Mouse (Mus musculus): ENCODE measurements around the gene Pde4c. TPM values are rescaled to one million over a fixed set of nuclear protein-coding genes. Genes with fewer than 3 reads are reported as not detected.

The Pde4c gene
- polyA plus RNA-seq, 1 experiment from 2014 or later, result 0.08 TPM

DNA sequence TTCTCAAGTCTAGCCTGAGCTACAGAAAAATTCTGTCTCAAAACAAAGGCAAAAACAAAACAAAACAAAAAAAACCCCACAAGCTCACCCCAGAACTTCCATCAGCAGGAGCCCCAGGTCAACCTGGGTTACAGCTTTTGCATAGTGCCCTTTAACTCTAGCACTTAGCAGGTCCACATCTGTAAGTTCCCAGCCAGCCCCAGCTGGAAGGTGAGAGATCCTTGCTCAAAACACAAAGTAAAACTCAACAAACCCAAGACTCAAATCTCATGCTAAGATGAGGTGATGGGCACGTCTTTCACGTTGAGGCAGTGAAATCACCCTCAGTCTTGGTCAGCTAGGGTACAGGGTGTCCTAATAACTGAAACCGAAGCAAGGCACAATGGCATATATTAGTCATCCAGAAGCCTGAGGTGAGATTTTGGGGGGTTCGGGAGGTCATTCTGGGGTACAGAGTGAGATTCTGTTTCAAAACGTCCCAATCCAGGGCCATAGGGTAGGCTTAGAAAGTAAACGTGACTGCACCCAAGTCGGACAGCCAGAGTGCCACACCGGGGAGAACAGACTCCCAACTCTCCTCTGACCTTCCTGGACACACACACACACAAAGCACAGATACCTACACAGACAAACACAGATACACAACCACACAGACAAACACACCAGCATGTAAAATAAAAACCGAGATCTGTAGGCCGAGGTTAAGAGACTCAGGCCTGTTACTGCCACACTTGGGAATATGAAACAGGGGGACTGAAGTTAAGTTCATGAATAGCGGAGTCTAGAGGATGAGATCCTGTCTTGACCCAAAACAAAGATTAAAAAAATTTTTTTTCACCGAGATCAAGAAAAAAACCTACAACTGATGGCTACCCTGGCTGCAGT is 25.9 kb upstream of the Pde4c start:
- Histone ChIP-seq H3K4me1 (ENCODE audit: control insufficient read depth in 2 of 2, insufficient read depth in 2 of 2, low read length in 2 of 2) (peaks cover 34 to 51% of the 10 kb centered on the region in 2 experiments), H3K9me3 (ENCODE audit: control insufficient read depth, low read length) (no peaks in the 10 kb centered on the region), H3K27me3 (ENCODE audit: control insufficient read depth, insufficient read depth, low read length) (no peaks in the 10 kb centered on the region), H3K27ac (replicated peaks in 1 of 2; ENCODE audit: control insufficient read depth in 1 of 2, insufficient read depth in 1 of 2, low read depth in 2 of 2, low read length in 2 of 2) (peak overlapping the region; percentile 99 to 100), H3K9ac (ENCODE audit: low read length) (peak overlapping the region; percentile 76), H3K4me3 (ENCODE audit: control insufficient read depth in 1 of 2, insufficient read depth in 1 of 2, low read depth in 1 of 2, low read length in 2 of 2) (peak overlapping the region; percentile 75 to 77), H3K4me2 (ENCODE audit: low read length) (peak overlapping the region; percentile 85), H3K36me3 (ENCODE audit: control insufficient read depth, insufficient read depth, low read length) (peaks cover 15% of the 10 kb centered on the region)
- WGBS, result 65% methylated on average over 12 of the region's 12 CpGs
- ATAC-seq (ENCODE audit: insufficient number of reproducible peaks, insufficient read depth, low FRiP score, low read depth), result no peak

DNA sequence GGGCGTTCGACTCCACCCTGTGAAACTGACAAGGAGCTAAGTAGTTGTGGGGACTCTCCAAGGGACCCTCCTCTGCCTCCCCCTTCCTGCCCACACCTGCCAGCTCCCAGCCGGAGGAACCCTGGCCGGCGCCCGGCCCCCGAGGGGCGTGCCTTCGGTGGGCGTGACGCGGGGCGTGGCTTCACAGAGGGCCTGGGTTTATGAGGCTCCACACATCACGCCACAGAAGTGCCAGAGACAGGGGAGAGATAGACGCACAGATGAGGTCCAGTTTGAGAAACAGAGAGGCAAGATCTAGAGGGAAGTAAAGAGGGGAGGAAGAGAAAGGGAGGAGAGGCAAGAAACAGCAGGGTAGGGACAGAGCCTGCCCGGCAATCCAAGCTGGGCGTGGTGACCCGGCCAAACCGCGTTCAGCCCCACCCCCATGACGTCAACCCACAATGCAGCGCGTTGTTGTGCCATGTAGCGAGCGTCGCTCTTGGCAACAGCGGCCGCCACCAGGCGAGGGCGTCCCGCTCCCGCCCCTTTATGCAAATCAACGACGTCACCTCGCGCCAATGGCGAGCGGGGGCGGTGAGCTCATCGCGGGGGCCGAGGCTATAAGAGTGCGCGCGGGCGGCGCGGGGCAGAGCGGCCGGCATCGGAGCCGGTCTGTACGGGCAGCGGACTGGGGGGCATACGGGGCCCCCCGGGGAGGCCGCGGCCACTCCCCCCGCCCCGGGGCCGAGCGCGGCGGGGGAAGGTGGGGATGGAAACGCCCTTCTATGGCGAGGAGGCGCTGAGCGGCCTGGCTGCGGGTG is 25.0 kb upstream of the Pde4c start, which contains the start of gene Jund:
Gene Jund (plus strand): TSS at position 640 of the 800 bp plus-strand sequence.
- peak within 1 kb of the TSS; percentile 85 for H3K4me2 ChIP-seq (ENCODE audit: low read length)
- under 1% methylated on average over 59 of the region's 69 CpGs for WGBS
- H3K36me3 ChIP-seq (ENCODE audit: control insufficient read depth, insufficient read depth, low read length), result peaks cover 24% of the 10 kb centered on the region
- H3K4me1 ChIP-seq (ENCODE audit: control insufficient read depth in 2 of 2, insufficient read depth in 2 of 2, low read length in 2 of 2), result peaks cover 34 to 53% of the 10 kb centered on the region in 2 experiments
- H3K9ac ChIP-seq (ENCODE audit: low read length), result peak within 1 kb of the TSS; percentile 98
- H3K9me3 ChIP-seq (ENCODE audit: control insufficient read depth, low read length), result no peaks in the 10 kb centered on the region
- peak within 1 kb of the TSS; percentile 99 to 100 for H3K27ac ChIP-seq (replicated peaks in 1 of 2; ENCODE audit: control insufficient read depth in 1 of 2, insufficient read depth in 1 of 2, low read depth in 2 of 2, low read length in 2 of 2)
- peak; percentile 87 for ATAC-seq (ENCODE audit: insufficient number of reproducible peaks, insufficient read depth, low FRiP score, low read depth)
- H3K4me3 ChIP-seq (ENCODE audit: control insufficient read depth in 1 of 2, insufficient read depth in 1 of 2, low read depth in 1 of 2, low read length in 2 of 2), result peak within 1 kb of the TSS; percentile 77 to 79
- no peaks in the 10 kb centered on the region for H3K27me3 ChIP-seq (ENCODE audit: control insufficient read depth, insufficient read depth, low read length)

DNA sequence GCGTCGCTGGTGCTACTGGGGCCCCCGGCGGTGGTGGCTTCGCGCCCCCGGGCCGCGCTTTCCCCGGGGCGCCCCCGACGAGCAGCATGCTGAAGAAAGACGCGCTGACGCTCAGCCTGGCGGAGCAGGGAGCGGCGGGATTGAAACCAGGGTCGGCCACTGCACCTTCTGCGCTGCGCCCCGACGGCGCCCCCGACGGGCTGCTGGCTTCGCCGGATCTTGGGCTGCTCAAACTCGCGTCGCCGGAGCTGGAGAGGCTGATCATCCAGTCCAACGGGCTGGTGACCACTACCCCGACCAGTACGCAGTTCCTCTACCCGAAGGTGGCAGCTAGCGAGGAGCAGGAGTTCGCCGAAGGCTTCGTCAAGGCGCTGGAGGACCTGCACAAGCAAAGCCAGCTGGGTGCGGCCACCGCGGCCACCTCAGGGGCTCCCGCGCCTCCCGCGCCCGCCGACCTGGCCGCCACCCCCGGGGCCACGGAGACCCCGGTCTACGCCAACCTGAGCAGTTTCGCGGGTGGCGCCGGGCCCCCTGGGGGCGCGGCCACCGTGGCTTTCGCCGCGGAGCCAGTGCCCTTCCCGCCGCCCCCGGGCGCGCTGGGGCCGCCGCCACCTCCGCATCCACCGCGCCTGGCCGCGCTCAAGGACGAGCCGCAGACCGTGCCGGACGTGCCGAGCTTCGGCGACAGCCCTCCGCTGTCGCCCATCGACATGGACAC is 24.2 kb upstream of the Pde4c start:
- Histone ChIP-seq H3K36me3 (ENCODE audit: control insufficient read depth, insufficient read depth, low read length) (peaks cover 24% of the 10 kb centered on the region), H3K4me3 (ENCODE audit: control insufficient read depth in 1 of 2, insufficient read depth in 1 of 2, low read depth in 1 of 2, low read length in 2 of 2) (peak overlapping the region; percentile 77 to 79), H3K27me3 (ENCODE audit: control insufficient read depth, insufficient read depth, low read length) (no peaks in the 10 kb centered on the region), H3K9ac (ENCODE audit: low read length) (peak overlapping the region; percentile 98), H3K4me2 (ENCODE audit: low read length) (peak overlapping the region; percentile 85), H3K4me1 (ENCODE audit: control insufficient read depth in 2 of 2, insufficient read depth in 2 of 2, low read length in 2 of 2) (peaks cover 34 to 52% of the 10 kb centered on the region in 2 experiments), H3K27ac (replicated peaks in 1 of 2; ENCODE audit: control insufficient read depth in 1 of 2, insufficient read depth in 1 of 2, low read depth in 2 of 2, low read length in 2 of 2) (peak overlapping the region; percentile 97 to 100), H3K9me3 (ENCODE audit: control insufficient read depth, low read length) (no peaks in the 10 kb centered on the region)
- ATAC-seq (ENCODE audit: insufficient number of reproducible peaks, insufficient read depth, low FRiP score, low read depth), result no peak; the same call in 1 of the 2 replicates
- 1% methylated on average over 86 of the region's 89 CpGs for WGBS

DNA sequence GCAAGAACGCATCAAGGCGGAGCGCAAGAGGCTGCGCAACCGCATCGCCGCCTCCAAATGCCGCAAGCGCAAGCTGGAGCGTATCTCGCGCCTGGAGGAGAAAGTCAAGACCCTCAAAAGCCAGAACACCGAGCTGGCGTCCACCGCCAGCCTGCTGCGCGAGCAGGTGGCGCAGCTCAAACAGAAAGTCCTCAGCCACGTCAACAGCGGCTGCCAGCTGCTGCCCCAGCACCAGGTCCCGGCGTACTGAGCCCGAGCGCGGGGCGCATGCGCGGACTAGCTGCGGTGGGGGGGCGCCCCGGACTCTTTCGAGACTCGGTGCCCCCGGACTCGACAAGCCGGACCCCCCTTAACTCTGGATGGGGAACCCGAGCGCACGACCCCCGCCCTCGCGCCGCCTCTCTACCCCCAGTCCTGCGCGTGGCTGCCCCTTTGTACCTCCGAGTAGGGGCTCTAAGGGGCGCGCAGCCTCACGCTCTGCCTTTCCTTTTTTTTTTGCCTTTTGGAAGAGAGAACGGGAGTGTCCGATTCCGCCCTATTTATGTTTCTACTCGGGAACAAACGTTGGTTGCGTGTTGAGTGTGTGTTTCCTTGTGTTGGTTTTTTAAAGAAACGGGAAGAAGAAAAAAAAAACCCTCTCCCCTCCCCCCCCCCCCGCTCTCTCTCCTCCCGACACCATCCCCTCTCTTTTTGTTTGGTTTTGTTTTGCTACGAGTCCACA is 23.5 kb upstream of the Pde4c start:
- Histone ChIP-seq H3K9ac (ENCODE audit: low read length) (peak overlapping the region; percentile 98), H3K36me3 (ENCODE audit: control insufficient read depth, insufficient read depth, low read length) (peaks cover 24% of the 10 kb centered on the region), H3K27me3 (ENCODE audit: control insufficient read depth, insufficient read depth, low read length) (no peaks in the 10 kb centered on the region), H3K9me3 (ENCODE audit: control insufficient read depth, low read length) (no peaks in the 10 kb centered on the region), H3K4me2 (ENCODE audit: low read length) (peak overlapping the region; percentile 85), H3K4me3 (ENCODE audit: control insufficient read depth in 1 of 2, insufficient read depth in 1 of 2, low read depth in 1 of 2, low read length in 2 of 2) (peak overlapping the region; percentile 77 to 79), H3K4me1 (ENCODE audit: control insufficient read depth in 2 of 2, insufficient read depth in 2 of 2, low read length in 2 of 2) (peaks cover 34 to 51% of the 10 kb centered on the region in 2 experiments), H3K27ac (replicated peaks in 1 of 2; ENCODE audit: control insufficient read depth in 1 of 2, insufficient read depth in 1 of 2, low read depth in 2 of 2, low read length in 2 of 2) (peak overlapping the region; percentile 97 to 100)
- under 1% methylated on average over 58 of the region's 59 CpGs for WGBS
- ATAC-seq (ENCODE audit: insufficient number of reproducible peaks, insufficient read depth, low FRiP score, low read depth), result no peak

DNA sequence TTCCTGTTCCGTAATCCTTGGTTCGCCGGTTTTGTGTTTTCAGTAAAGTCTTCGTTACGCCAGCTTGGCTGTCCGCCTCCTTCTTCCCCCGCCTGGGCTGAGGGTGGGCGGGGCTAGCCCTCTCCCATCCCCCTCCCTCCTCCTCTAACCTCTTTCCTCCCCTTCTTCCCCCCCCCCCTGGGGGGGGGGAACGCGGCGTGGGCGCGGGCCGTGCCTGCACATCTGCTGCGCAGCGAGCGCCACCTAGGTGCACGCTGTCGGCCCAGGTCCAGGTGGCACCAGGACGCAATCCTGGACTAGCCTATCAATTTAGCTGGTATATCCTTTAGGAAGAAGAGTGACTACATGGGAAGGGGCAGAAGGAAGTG is 23.0 kb upstream of the Pde4c start:
- H3K36me3 ChIP-seq (ENCODE audit: control insufficient read depth, insufficient read depth, low read length), result peaks cover 24% of the 10 kb centered on the region
- H3K9ac ChIP-seq (ENCODE audit: low read length), result peak overlapping the region; percentile 98
- H3K27ac ChIP-seq (replicated peaks in 1 of 2; ENCODE audit: control insufficient read depth in 1 of 2, insufficient read depth in 1 of 2, low read depth in 2 of 2, low read length in 2 of 2), result peak overlapping the region; percentile 97 to 100
- WGBS, result 1% methylated on average over 16 of the region's 20 CpGs
- peak overlapping the region; percentile 85 for H3K4me2 ChIP-seq (ENCODE audit: low read length)
- peak overlapping the region; percentile 77 to 79 for H3K4me3 ChIP-seq (ENCODE audit: control insufficient read depth in 1 of 2, insufficient read depth in 1 of 2, low read depth in 1 of 2, low read length in 2 of 2)
- H3K27me3 ChIP-seq (ENCODE audit: control insufficient read depth, insufficient read depth, low read length), result no peaks in the 10 kb centered on the region
- ATAC-seq (ENCODE audit: insufficient number of reproducible peaks, insufficient read depth, low FRiP score, low read depth), result peak; percentile 4; the same call in 1 of the 2 replicates
- no peaks in the 10 kb centered on the region for H3K9me3 ChIP-seq (ENCODE audit: control insufficient read depth, low read length)
- H3K4me1 ChIP-seq (ENCODE audit: control insufficient read depth in 2 of 2, insufficient read depth in 2 of 2, low read length in 2 of 2), result peaks cover 30 to 45% of the 10 kb centered on the region in 2 experiments

DNA sequence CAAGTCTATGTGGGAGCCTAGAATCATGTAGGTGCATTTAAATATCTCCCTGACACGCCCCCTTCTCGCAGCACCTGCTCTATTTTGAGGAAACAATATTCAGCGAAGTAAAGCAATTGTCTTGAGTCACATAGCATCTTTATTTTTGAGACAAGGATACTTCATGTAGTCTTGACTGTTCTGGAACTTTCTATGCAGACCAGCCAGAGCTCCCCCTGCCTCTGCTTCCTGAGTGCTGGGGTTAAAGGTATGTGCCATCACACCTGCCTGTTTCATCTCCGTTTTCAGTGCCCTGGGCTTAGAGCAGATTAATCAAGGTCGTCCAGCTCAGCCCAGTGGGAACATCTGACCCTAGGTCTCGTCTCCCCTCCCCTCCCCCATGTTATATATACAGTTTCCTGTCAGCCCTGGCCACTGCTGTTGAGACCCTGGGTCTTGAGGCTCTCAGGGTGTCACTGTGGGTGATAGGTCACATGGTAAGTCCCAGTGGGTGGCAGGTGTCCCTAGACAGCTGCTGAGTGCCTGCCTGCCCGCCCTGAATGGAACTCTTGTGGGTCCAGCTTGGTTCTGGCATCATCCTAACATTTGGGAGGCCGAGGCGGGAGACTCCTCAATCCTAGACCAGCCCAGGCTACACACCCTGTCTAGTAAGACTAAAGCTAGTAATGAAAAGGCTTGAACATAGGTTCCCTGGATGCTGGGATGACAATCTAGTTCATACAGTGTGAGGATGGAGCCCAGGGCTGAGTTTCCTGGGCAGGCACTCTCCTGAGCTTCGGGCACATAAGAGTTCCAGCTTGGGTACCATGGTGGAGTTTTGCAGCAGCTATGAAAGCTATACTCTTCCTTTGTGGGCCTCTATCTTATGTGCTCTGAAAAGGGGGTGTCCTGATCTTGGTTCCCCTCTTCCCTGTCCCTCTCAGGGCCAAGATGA is 22.2 kb upstream of the Pde4c start:
- peak overlapping the region; percentile 85 for H3K4me2 ChIP-seq (ENCODE audit: low read length)
- no peak for ATAC-seq (ENCODE audit: insufficient number of reproducible peaks, insufficient read depth, low FRiP score, low read depth)
- no peaks in the 10 kb centered on the region for H3K9me3 ChIP-seq (ENCODE audit: control insufficient read depth, low read length)
- peak overlapping the region; percentile 77 to 79 for H3K4me3 ChIP-seq (ENCODE audit: control insufficient read depth in 1 of 2, insufficient read depth in 1 of 2, low read depth in 1 of 2, low read length in 2 of 2)
- H3K9ac ChIP-seq (ENCODE audit: low read length), result peak overlapping the region; percentile 98
- WGBS, result 47% methylated on average over 10 of the region's 10 CpGs
- H3K36me3 ChIP-seq (ENCODE audit: control insufficient read depth, insufficient read depth, low read length), result peaks cover 24% of the 10 kb centered on the region
- H3K27me3 ChIP-seq (ENCODE audit: control insufficient read depth, insufficient read depth, low read length), result no peaks in the 10 kb centered on the region
- H3K27ac ChIP-seq (replicated peaks in 1 of 2; ENCODE audit: control insufficient read depth in 1 of 2, insufficient read depth in 1 of 2, low read depth in 2 of 2, low read length in 2 of 2), result peak overlapping the region; percentile 19 to 100; a peak in 3 of 4 replicates
- peaks cover 23 to 37% of the 10 kb centered on the region in 2 experiments for H3K4me1 ChIP-seq (ENCODE audit: control insufficient read depth in 2 of 2, insufficient read depth in 2 of 2, low read length in 2 of 2)
